24 mouse cellular contexts compared by ENCODE assay signal in the genomic region with DNA sequence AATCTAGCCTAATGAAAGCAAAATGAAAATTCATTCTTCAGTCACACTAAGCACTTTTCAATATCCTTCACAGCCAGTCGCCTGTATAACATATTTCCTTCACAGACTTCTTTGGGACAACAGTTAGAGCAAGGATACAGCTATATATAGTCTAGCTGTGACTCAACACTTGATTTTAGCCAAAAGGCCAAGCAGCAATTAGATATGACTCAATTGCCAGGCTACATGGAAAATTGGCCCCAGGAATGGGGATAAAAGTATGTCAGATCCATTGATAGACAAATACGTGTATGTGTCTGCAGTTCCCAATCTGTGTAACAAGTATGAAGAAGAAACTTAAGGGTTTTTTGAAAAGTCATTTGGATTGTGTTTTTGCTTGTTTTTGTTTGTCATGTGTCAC.
"Had no signal": no experiment of that assay in that cellular context is flagged by ENCODE, and none has a peak within 500 bp of the region (broad histone marks: within the 10 kb centered on the region; RNA-seq: fewer than 3 reads in every experiment).

No protein-coding gene starts in this region.

- H3K4me3 ChIP-seq: layer of hippocampus, adult 2 months; limb, embryonic 10.5 days; limb, embryonic 13.5 days; liver, embryonic 12.5 days; liver, embryonic 15.5 days; lung, embryonic 15.5 days; megakaryocyte, embryonic 14.5 days; midbrain, embryonic 10.5 days; neural tube, embryonic 12.5 days; neural tube, embryonic 15.5 days had no signal

- ATAC-seq: liver, embryonic 12.5 days had no signal

- H3K9ac ChIP-seq: limb, embryonic 13.5 days; liver, embryonic 12.5 days; liver, embryonic 15.5 days; lung, embryonic 15.5 days; neural tube, embryonic 12.5 days; neural tube, embryonic 15.5 days had no signal

- H3K27ac ChIP-seq: kidney, postnatal 0 days; layer of hippocampus, adult 2 months; limb, embryonic 10.5 days; limb, embryonic 13.5 days; liver, embryonic 12.5 days; liver, embryonic 15.5 days; lung, embryonic 15.5 days; midbrain, embryonic 10.5 days; neural tube, embryonic 12.5 days; neural tube, embryonic 15.5 days; stomach, postnatal 0 days had no signal

- H3K4me2 ChIP-seq: limb, embryonic 13.5 days; liver, embryonic 12.5 days; liver, embryonic 15.5 days; lung, embryonic 15.5 days; neural tube, embryonic 12.5 days; neural tube, embryonic 15.5 days had no signal

- H3K36me3 ChIP-seq: neural tube, embryonic 15.5 days had no signal

- H3K9me3 ChIP-seq: limb, embryonic 10.5 days; limb, embryonic 13.5 days; liver, embryonic 12.5 days; liver, embryonic 15.5 days; lung, embryonic 15.5 days; megakaryocyte, embryonic 14.5 days; midbrain, embryonic 10.5 days; neural tube, embryonic 12.5 days; neural tube, embryonic 15.5 days had no signal

- H3K27me3 ChIP-seq: limb, embryonic 13.5 days; liver, embryonic 12.5 days; liver, embryonic 15.5 days; lung, embryonic 15.5 days; megakaryocyte, embryonic 14.5 days; neural tube, embryonic 12.5 days; neural tube, embryonic 15.5 days had no signal

- DNase-seq: kidney, postnatal 25 days; layer of hippocampus, adult 9-11 months; liver; lung, adult 18-20 months; lung, postnatal 10 days; lung, postnatal 36 days; midbrain, embryonic 14.5 days; right cerebral cortex, adult 18-20 months; right cerebral cortex, postnatal 14 days; right cerebral cortex, postnatal 4 days; thymus, adult 2 months; thymus, postnatal 25 days had no signal
